Mouse (Mus musculus): ENCODE data around the gene Gm45713. TPM values are rescaled to one million over a fixed set of nuclear protein-coding genes. Genes with fewer than 3 reads are reported as not detected.
"Not testable (repeated sequence)": the region's sequence is repeated elsewhere in the genome, so short reads cannot be mapped to it uniquely, and the experiment has no call there.

The Gm45713 gene
- polyA plus RNA-seq, 1 experiment from 2014 or later, result 0.53 TPM

- ATAC-seq (ENCODE audit: low FRiP score, low TSS enrichment) (no peak), DNase-seq (no peak)
- Histone ChIP-seq H3K4me2 (ENCODE audit: low read length) (peak overlapping the region; percentile 98), H3K9me3 (ENCODE audit: control insufficient read depth, low read length) (no peaks in the 10 kb centered on the region), H3K9ac (replicated peaks; ENCODE audit: low read length) (no peak overlapping the region; the same call in 1 of the 2 replicates), H3K4me1 (ENCODE audit: control insufficient read depth, insufficient read depth, low read length) (peaks cover 20% of the 10 kb centered on the region), H3K36me3 (ENCODE audit: control insufficient read depth, insufficient read depth, low read length) (peaks cover 48% of the 10 kb centered on the region), H3K27me3 (ENCODE audit: control insufficient read depth, insufficient read depth, low read length) (no peaks in the 10 kb centered on the region), H3K4me3 (replicated peaks; ENCODE audit: low read depth, low read length) (no peak overlapping the region), H3K27ac (replicated peaks; ENCODE audit: low read depth, low read length) (peak overlapping the region; percentile 57)
- WGBS, result 76% methylated on average over 17 of the region's 17 CpGs
Observed at GRCm38 (mm10) chr7:45126147-45126843, 9.7 kb downstream of the Gm45713 start.

GRCm38 (mm10) chr7:45125649-45126048, 10.4 kb downstream of the Gm45713 start:
- not testable (repeated sequence) for H3K27me3 ChIP-seq (ENCODE audit: control insufficient read depth, insufficient read depth, low read length); H3K4me2 ChIP-seq (ENCODE audit: low read length); H3K9me3 ChIP-seq (ENCODE audit: control insufficient read depth, low read length); ATAC-seq (ENCODE audit: low FRiP score, low TSS enrichment); H3K9ac ChIP-seq (replicated peaks; ENCODE audit: low read length); H3K27ac ChIP-seq (replicated peaks; ENCODE audit: low read depth, low read length); DNase-seq
- WGBS, result 68% methylated on average over 5 of the region's 5 CpGs
- Histone ChIP-seq H3K4me1 (ENCODE audit: control insufficient read depth, insufficient read depth, low read length) (peaks cover 20% of the 10 kb centered on the region), H3K36me3 (ENCODE audit: control insufficient read depth, insufficient read depth, low read length) (peaks cover 54% of the 10 kb centered on the region), H3K4me3 (replicated peaks; ENCODE audit: low read depth, low read length) (0 out of 2 replicates have a peak overlapping the region, but pooled peaks have one; percentile 70)

- DNase-seq (peak; percentile 50), ATAC-seq (ENCODE audit: low FRiP score, low TSS enrichment) (no peak)
- Histone ChIP-seq H3K27ac (replicated peaks; ENCODE audit: low read depth, low read length) (peak overlapping the region; percentile 81), H3K4me2 (ENCODE audit: low read length) (peak overlapping the region; percentile 53), H3K36me3 (ENCODE audit: control insufficient read depth, insufficient read depth, low read length) (peaks cover 59% of the 10 kb centered on the region), H3K9me3 (ENCODE audit: control insufficient read depth, low read length) (no peaks in the 10 kb centered on the region), H3K9ac (replicated peaks; ENCODE audit: low read length) (no peak overlapping the region), H3K27me3 (ENCODE audit: control insufficient read depth, insufficient read depth, low read length) (no peaks in the 10 kb centered on the region), H3K4me1 (ENCODE audit: control insufficient read depth, insufficient read depth, low read length) (peaks cover 20% of the 10 kb centered on the region), H3K4me3 (replicated peaks; ENCODE audit: low read depth, low read length) (peak overlapping the region; percentile 70; the same call in 1 of the 2 replicates)
- WGBS, result 25% methylated on average over 7 of the region's 7 CpGs
Observed at GRCm38 (mm10) chr7:45125144-45125600, 10.9 kb downstream of the Gm45713 start.

GRCm38 (mm10) chr7:45124224-45125143, 11.5 kb downstream of the Gm45713 start, which contains the start of gene Rps11:
Gene Rps11, minus strand, starts transcription at chr7:45124439.
- Histone ChIP-seq H3K4me3 (replicated peaks; ENCODE audit: low read depth, low read length) (peak within 1 kb of the TSS; percentile 70), H3K36me3 (ENCODE audit: control insufficient read depth, insufficient read depth, low read length) (peaks cover 66% of the 10 kb centered on the region), H3K9me3 (ENCODE audit: control insufficient read depth, low read length) (no peaks in the 10 kb centered on the region), H3K4me1 (ENCODE audit: control insufficient read depth, insufficient read depth, low read length) (peaks cover 18% of the 10 kb centered on the region), H3K27ac (replicated peaks; ENCODE audit: low read depth, low read length) (peak within 1 kb of the TSS; percentile 87), H3K27me3 (ENCODE audit: control insufficient read depth, insufficient read depth, low read length) (no peaks in the 10 kb centered on the region), H3K9ac (replicated peaks; ENCODE audit: low read length) (peak within 1 kb of the TSS; percentile 93), H3K4me2 (ENCODE audit: low read length) (peak within 1 kb of the TSS; percentile 88)
- DNase-seq (peak; percentile 100), ATAC-seq (ENCODE audit: low FRiP score, low TSS enrichment) (peak; percentile 87)
- under 1% methylated on average over 59 of the region's 59 CpGs for WGBS

GRCm38 (mm10) chr7:45123186-45123570, 12.9 kb downstream of the Gm45713 start:
- Histone ChIP-seq H3K4me3 (replicated peaks; ENCODE audit: low read depth, low read length) (peak overlapping the region; percentile 70), H3K9ac (replicated peaks; ENCODE audit: low read length) (peak overlapping the region; percentile 93), H3K4me1 (ENCODE audit: control insufficient read depth, insufficient read depth, low read length) (peaks cover 18% of the 10 kb centered on the region), H3K36me3 (ENCODE audit: control insufficient read depth, insufficient read depth, low read length) (peaks cover 76% of the 10 kb centered on the region), H3K27ac (replicated peaks; ENCODE audit: low read depth, low read length) (no peak overlapping the region; the same call in 1 of the 2 replicates), H3K4me2 (ENCODE audit: low read length) (peak overlapping the region; percentile 88), H3K27me3 (ENCODE audit: control insufficient read depth, insufficient read depth, low read length) (no peaks in the 10 kb centered on the region), H3K9me3 (ENCODE audit: control insufficient read depth, low read length) (no peaks in the 10 kb centered on the region)
- peak; percentile 37 for DNase-seq
- no peak for ATAC-seq (ENCODE audit: low FRiP score, low TSS enrichment)
- 26% methylated on average over 12 of the region's 12 CpGs for WGBS

GRCm38 (mm10) chr7:45122561-45123185, 13.4 kb downstream of the Gm45713 start:
- H3K4me3 ChIP-seq (replicated peaks; ENCODE audit: low read depth, low read length), result peak overlapping the region; percentile 70
- H3K9ac ChIP-seq (replicated peaks; ENCODE audit: low read length), result peak overlapping the region; percentile 93
- DNase-seq, result no peak
- 88% methylated on average over 15 of the region's 15 CpGs for WGBS
- H3K4me2 ChIP-seq (ENCODE audit: low read length), result peak overlapping the region; percentile 88
- H3K9me3 ChIP-seq (ENCODE audit: control insufficient read depth, low read length), result no peaks in the 10 kb centered on the region
- H3K4me1 ChIP-seq (ENCODE audit: control insufficient read depth, insufficient read depth, low read length), result peaks cover 16% of the 10 kb centered on the region
- ATAC-seq (ENCODE audit: low FRiP score, low TSS enrichment), result no peak
- H3K36me3 ChIP-seq (ENCODE audit: control insufficient read depth, insufficient read depth, low read length), result peaks cover 81% of the 10 kb centered on the region
- no peaks in the 10 kb centered on the region for H3K27me3 ChIP-seq (ENCODE audit: control insufficient read depth, insufficient read depth, low read length)
- no peak overlapping the region for H3K27ac ChIP-seq (replicated peaks; ENCODE audit: low read depth, low read length)

- Histone ChIP-seq H3K9ac (replicated peaks; ENCODE audit: low read length) (no peak overlapping the region), H3K9me3 (ENCODE audit: control insufficient read depth, low read length) (no peaks in the 10 kb centered on the region), H3K4me3 (replicated peaks; ENCODE audit: low read depth, low read length) (no peak overlapping the region), H3K27ac (replicated peaks; ENCODE audit: low read depth, low read length) (no peak overlapping the region), H3K4me1 (ENCODE audit: control insufficient read depth, insufficient read depth, low read length) (peaks cover 9% of the 10 kb centered on the region), H3K27me3 (ENCODE audit: control insufficient read depth, insufficient read depth, low read length) (no peaks in the 10 kb centered on the region), H3K36me3 (ENCODE audit: control insufficient read depth, insufficient read depth, low read length) (peaks cover 76% of the 10 kb centered on the region), H3K4me2 (ENCODE audit: low read length) (0 out of 2 replicates have a peak overlapping the region, but pooled peaks have one; percentile 15)
- no peak for ATAC-seq (ENCODE audit: low FRiP score, low TSS enrichment)
- DNase-seq, result no peak
Observed at GRCm38 (mm10) chr7:45121966-45122365, 14.1 kb downstream of the Gm45713 start.

- DNase-seq (no peak), ATAC-seq (ENCODE audit: low FRiP score, low TSS enrichment) (no peak)
- H3K4me1 ChIP-seq (ENCODE audit: control insufficient read depth, insufficient read depth, low read length), result peaks cover 7% of the 10 kb centered on the region
- no peak overlapping the region for H3K9ac ChIP-seq (replicated peaks; ENCODE audit: low read length)
- no peak overlapping the region for H3K4me2 ChIP-seq (ENCODE audit: low read length)
- 86% methylated on average over 8 of the region's 8 CpGs for WGBS
- H3K36me3 ChIP-seq (ENCODE audit: control insufficient read depth, insufficient read depth, low read length), result peaks cover 71% of the 10 kb centered on the region
- H3K4me3 ChIP-seq (replicated peaks; ENCODE audit: low read depth, low read length), result no peak overlapping the region
- H3K27ac ChIP-seq (replicated peaks; ENCODE audit: low read depth, low read length), result no peak overlapping the region
- H3K27me3 ChIP-seq (ENCODE audit: control insufficient read depth, insufficient read depth, low read length), result no peaks in the 10 kb centered on the region
- no peaks in the 10 kb centered on the region for H3K9me3 ChIP-seq (ENCODE audit: control insufficient read depth, low read length)
Observed at GRCm38 (mm10) chr7:45121404-45121803, 14.6 kb downstream of the Gm45713 start.
